Mouse (Mus musculus) lung, adult 18-20 months (tissue): ENCODE measurements around the gene Lmo1.
"Not testable (repeated sequence)": the region's sequence is repeated elsewhere in the genome, so short reads cannot be mapped to it uniquely, and the experiment has no call there.

Experiments used
- DNase-seq, 2 experiments: peaks; one replicate each; pipeline ENCODE4 v3.0.0; 2022; ENCODE audit warnings: mixed read lengths in 2 of 2

Lmo1 gene

DNA sequence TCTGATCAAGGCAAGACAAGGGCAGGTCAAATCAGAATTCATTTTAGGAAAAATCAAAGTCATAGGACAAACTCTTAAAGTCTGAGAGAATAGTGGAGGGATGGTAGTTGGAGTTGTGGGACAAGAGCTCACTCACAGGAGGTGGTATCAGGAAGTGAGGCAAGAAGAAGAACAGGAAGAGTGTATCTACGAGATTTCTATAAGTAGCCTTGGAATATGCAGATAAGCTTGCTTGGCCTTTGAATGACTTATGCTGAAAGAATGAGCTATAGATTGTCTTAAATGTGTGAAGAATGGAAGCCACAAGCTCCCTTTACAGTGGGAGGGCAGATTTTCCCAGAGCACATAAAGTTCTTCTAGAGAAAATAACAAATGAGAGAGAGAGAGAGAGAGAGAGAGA lies 70.1 kb downstream of the Lmo1 start:
- DNase-seq = no peak

DNA sequence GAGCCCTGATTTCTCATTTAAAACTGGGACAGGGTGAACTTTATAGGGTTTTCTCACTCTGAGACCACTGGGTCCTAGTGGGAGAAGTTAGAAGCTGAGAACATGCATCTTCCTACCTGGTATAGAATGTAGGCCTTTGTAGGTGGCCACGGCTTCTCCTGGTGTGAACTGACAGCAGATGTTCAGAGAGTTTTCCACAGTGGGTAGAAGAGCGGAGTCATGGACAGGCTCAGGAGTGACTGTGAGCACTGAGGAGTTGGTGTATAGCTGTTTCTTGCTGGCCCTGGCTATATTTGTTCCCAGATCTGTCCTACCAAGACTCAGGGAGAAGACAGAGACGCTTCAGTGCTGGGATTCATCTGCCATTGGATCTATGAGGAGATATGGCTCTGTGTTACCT lies 73.8 kb downstream of the Lmo1 start:
- DNase-seq = no peak

DNA sequence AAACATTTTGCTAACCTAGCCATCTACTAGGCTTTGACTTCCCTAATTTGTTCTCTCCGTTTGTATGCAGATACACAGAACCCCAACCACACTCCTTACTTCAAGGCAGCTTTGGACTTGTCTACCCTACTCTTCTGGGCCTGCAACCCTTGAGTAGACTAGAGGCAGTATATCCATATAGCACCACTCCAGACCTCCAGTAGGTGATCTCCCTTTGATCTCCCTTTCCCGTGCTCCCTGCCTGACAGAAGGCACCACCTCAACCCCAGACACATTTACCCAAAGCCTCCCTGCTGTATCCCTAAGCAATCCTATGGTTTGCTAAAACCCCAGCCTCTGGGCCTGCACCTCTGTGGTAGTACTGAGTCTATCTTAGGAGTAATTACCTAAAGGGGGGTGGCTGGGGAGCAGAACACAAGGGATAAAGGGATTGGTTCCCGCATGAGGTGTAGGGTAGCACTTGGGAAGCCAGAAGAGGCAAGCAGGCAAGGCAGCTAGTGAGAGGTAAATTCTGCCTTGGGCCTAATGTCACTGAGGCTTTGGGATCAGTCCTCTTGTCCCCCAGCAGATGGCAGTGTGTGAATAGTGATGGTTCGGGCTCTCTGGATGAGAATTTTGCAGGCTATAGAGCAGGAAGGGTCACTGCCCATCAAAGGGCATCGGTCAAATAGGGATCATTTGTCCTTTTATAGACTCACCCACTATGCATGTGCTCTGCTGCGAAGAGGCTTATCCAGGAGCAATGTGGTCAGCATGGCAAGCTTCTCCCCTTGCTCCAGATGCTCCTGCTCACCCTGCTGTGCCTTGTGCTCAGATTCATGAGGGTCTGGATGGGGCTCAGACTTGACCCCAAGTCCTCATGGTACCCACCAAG lies 76.6 kb downstream of the Lmo1 start:
- DNase-seq = no peak

GRCm38 (mm10) chr7:109097203-109097602 lies 77.8 kb downstream of the Lmo1 start:
- no peak for DNase-seq

DNA sequence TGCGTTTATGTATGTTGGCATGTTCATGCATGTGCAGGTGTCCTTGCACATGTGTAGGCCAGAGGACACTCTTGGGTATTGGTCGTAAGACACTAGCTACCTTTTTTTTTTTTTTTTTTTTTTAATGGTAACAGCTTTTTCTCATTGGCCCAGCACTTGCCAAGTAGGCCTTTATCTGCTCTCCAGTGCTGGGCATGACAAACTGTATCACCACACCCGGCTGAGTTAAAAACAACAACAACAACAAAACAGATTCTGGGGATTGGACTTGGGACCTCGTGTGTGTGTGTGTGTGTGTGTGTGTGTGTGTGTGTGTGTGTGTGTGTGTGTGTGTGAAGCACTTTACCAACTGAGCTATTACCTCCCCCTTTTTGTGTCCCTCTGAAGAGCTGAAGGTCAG lies 78.4 kb downstream of the Lmo1 start:
- DNase-seq = no peak

DNA sequence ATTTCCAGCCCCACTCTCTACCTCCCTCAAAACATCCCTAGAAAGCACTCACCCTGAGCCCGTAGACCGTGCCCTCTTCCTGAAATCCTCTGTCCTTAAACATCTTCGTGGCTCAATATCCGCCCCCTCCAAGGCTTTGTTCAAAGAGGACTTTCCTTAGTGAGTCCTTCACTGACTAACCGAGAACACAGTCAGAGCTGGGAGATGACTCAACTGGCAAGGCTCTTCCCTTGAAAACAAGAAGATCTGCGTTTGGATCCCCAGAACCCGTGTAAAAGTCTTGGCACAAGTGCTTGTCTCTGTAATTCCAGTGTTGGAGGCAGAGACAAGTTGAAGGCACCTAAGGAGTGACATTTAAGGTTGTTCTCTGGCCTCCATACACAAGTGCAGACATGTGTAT lies 80.7 kb downstream of the Lmo1 start:
- DNase-seq = no peak

DNA sequence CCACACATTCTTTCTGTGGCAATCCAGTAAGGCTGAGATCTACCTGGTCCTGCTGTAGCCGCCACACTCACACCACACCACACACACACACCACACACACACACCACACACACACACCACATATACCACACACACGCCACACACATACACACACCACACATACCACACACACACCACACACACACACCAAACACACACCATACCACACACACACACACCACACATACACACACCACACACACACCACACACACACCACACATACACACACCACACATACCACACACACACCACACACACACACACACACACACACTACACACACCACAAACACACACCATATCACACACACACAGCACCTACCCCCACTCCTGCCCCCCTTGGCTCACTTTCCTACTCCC lies 83.7 kb downstream of the Lmo1 start:
- not testable (repeated sequence) for DNase-seq
